Mouse (Mus musculus): ENCODE results near the gene Rassf3.

DNA sequence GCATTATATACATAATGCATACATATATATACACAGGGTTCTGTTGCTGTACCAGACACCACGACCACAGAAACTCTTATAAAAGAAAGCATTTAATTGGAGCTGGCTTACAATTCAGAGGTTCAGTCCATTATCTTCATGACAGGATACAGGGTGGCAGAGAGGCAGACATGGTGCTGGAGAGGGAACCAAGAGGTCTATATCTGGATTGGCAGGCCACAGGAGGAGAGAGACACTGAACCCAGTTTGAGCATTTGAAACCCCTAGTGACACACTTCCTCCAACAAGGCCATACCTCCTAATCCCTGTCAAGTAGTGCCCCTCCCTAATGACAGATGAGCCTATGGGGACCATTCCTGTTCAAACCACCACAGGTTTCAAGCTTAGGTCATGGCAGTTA lies 7.2 kb upstream of the Rassf3 start:
- TF ChIP-seq CTCF (IDR thresholded peaks at IDR 0.05; ENCODE audit: low read depth, low read length), result no peak
- no peak for TF ChIP-seq POLR2A (IDR thresholded peaks at IDR 0.05; ENCODE audit: extremely low read depth, insufficient read depth, low read length)
